Mouse (Mus musculus): ENCODE results near the gene Cers3.

DNA sequence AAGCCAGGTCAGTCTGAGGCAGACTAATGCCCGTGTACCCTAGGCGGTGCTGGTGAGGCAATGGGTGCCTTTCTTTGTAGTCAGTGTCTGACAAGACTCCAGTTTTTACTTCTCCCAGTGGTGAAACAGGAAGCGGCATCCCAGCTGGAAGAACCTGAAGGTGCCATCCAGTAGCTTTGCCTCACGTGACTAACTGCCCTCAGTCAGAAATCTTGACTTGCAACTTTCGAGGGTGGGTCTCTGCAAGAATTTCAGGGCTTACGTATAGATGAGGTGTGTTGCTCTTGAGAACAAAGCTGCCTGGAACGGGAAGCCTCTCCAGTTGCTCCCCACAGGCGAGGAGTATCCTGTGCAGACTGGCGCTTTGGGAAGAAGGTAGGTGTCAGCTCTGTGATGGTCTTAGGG, at the start of gene Cers3:
- no peak for TF ChIP-seq CTCF (IDR thresholded peaks at IDR 0.05; ENCODE audit: insufficient read depth, low read depth, low read length)
- no peak for TF ChIP-seq POLR2A (IDR thresholded peaks at IDR 0.05; ENCODE audit: insufficient read depth, low read depth, low read length)
